Mouse (Mus musculus): ENCODE measurements around the gene Gm49425. TPM values are rescaled to one million over a fixed set of nuclear protein-coding genes. Genes with fewer than 3 reads are reported as not detected.

The Gm49425 gene
- polyA plus RNA-seq (2012; rRNA removed): not detected in 2 replicates

GRCm38 (mm10) chr15:101517161-101517560, at the start of gene Gm49425:
Gene Gm49425 (minus strand): TSS chr15:101517261.

GRCm38 (mm10) chr15:101562850-101563249, 45.8 kb upstream of the Gm49425 start, which contains the start of gene Krt90:
Gene Krt90 (minus strand): TSS chr15:101562950.

GRCm38 (mm10) chr15:101550567-101550966, 33.5 kb upstream of the Gm49425 start, which contains the start of gene Krt82:
Gene Krt82 (minus strand): TSS chr15:101550667.

GRCm38 (mm10) chr15:101532720-101533119, 15.7 kb upstream of the Gm49425 start, which contains the start of gene Krt84:
Gene Krt84 (minus strand): TSS chr15:101532820.

DNA sequence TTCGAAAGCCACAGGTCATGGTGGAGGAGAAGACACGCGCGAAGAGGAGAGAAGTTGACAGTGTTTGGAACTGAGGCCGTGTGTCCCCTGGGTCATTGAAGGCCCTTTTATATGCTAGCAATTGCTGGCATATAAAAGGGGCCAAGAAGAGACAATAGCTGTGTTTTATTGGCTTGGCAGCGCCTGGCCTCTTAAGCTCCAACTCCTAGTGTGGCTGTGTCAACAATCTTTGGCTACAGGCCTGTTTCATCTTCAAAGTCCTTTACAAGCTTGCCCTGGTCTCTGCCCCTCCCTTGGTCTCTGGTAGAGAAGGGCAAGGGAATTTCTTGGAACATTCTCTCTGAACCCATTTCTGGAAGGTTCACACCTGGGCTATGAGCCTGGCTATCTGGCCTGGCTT, 25.6 kb downstream of the Gm49425 start, which contains the start of gene Krt83:
Gene Krt83 (minus strand): TSS at position 82 of the 400 bp plus-strand sequence.

DNA sequence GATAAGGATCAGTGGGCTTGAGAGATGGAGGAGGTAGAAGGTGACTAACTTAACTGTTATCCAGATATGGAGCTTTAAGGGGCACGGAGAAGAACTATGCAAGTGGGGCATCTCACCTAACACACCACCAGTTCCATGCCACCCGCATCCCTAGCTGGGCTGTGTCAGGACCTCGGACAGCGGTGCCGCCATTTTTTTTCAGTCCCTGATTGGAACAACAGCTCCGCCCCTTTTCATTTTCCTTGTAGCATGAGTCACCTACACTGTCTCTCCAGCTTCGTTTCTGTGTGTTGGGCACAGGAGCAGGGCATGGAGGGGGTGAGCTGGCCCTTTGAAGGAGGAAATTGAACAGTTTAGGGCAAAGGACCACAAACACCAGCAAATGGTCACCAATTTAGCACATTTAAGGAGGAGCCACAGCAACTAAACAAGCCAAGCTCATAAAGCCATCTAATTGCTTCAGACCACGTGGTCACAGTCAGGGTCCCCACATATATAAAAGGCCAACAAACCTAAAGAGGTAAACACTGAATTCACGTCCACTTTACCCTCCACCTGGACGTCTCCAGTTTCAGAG, 44.0 kb downstream of the Gm49425 start, which contains the start of gene Krt86:
Gene Krt86 (plus strand): TSS at position 527 of the 577 bp plus-strand sequence.

Other genes with a start within 250 kb of the Gm49425 start
- 19.1 and 20.5 TPM in 2 replicates for gene Atg101, start 233.0 kb downstream of the Gm49425 start, polyA plus RNA-seq (2012; rRNA removed)
- 0.53 and 0.61 TPM in 2 replicates for gene 6030408B16Rik, start 224.0 kb downstream of the Gm49425 start, polyA plus RNA-seq (2012; rRNA removed)
- 29.1 and 37.8 TPM in 2 replicates for gene Krt80, start 147.1 kb downstream of the Gm49425 start, polyA plus RNA-seq (2012; rRNA removed)
- gene Krt7, start 106.2 kb downstream of the Gm49425 start, polyA plus RNA-seq (2012; rRNA removed): 49.2 and 61.5 TPM in 2 replicates
- gene Krt87, start 78.5 kb downstream of the Gm49425 start, polyA plus RNA-seq (2012; rRNA removed): 0.04 and 0.14 TPM in 2 replicates
- not detected in 2 replicates for gene Krt88, start 69.5 kb downstream of the Gm49425 start, polyA plus RNA-seq (2012; rRNA removed)
- not detected in 2 replicates for gene Krt81, start 53.5 kb downstream of the Gm49425 start, polyA plus RNA-seq (2012; rRNA removed)
- gene Krt86, start 43.8 kb downstream of the Gm49425 start, polyA plus RNA-seq (2012; rRNA removed): 0.08 TPM in 1 of 2 replicates, not detected in the other
- gene Krt83, start 25.7 kb downstream of the Gm49425 start, polyA plus RNA-seq (2012; rRNA removed): 0.15 TPM in 1 of 2 replicates, not detected in the other
- 0.26 and 0.28 TPM in 2 replicates for gene Krt84, start 15.6 kb upstream of the Gm49425 start, polyA plus RNA-seq (2012; rRNA removed)
- gene Krt82, start 33.4 kb upstream of the Gm49425 start, polyA plus RNA-seq (2012; rRNA removed): not detected in 2 replicates
- 0.11 and 0.24 TPM in 2 replicates for gene Krt90, start 45.7 kb upstream of the Gm49425 start, polyA plus RNA-seq (2012; rRNA removed)
- 0.73 and 0.98 TPM in 2 replicates for gene Krt75, start 56.6 kb upstream of the Gm49425 start, polyA plus RNA-seq (2012; rRNA removed)
- not detected in 2 replicates for gene Gm5414, start 110.9 kb upstream of the Gm49425 start, polyA plus RNA-seq (2012; rRNA removed)
- not detected in 2 replicates for gene Gm5478, start 130.1 kb upstream of the Gm49425 start, polyA plus RNA-seq (2012; rRNA removed)
- gene Krt6b, start 163.0 kb upstream of the Gm49425 start, polyA plus RNA-seq (2012; rRNA removed): 22.6 and 22.8 TPM in 2 replicates
- 10.0 and 18.7 TPM in 2 replicates for gene Krt6a, start 177.0 kb upstream of the Gm49425 start, polyA plus RNA-seq (2012; rRNA removed)
- 106 and 147 TPM in 2 replicates for gene Krt5, start 195.6 kb upstream of the Gm49425 start, polyA plus RNA-seq (2012; rRNA removed)
- gene Krt71, start 225.8 kb upstream of the Gm49425 start, polyA plus RNA-seq (2012; rRNA removed): not detected in 2 replicates

Data from stomach, adult 2 months (tissue).